8 mouse cellular contexts compared by ENCODE assay signal in genomic region chr7:45037720-45038361, GRCm38 (mm10). TPM values are rescaled to one million over a fixed set of nuclear protein-coding genes. Genes with fewer than 3 reads are reported as not detected.
DNase-seq lines count a peak whose midpoint lies in the region; ATAC-seq lines count a peak whose summit lies in the region.

No protein-coding gene starts in this region.

- no peaks in the 10 kb centered on the region for H3K4me1 ChIP-seq in neural tube, embryonic 15.5 days
- no peaks in the 10 kb centered on the region for H3K4me1 ChIP-seq in limb, embryonic 11.5 days (ENCODE audit: control insufficient read depth, insufficient read depth, low read length)
- no peaks in the 10 kb centered on the region for H3K4me1 ChIP-seq in neural tube, embryonic 11.5 days (ENCODE audit: control insufficient read depth, insufficient read depth, low read length)

- peak; percentile 78 to 82 for DNase-seq in cerebellum, postnatal 10 days
- DNase-seq in cerebellum, adult 9-10 months: no peak
- peak; percentile 52 for DNase-seq in neural tube, embryonic 10.5 days (ENCODE audit: extremely low spot score, low spot score)
- peak; percentile 36 for DNase-seq in embryo, embryonic 11 days
- peak; percentile 67 for DNase-seq in limb, embryonic 11.5 days (ENCODE audit: low spot score)
- DNase-seq in neural tube, embryonic 11.5 days (ENCODE audit: low spot score): peak; percentile 52
- no peak for DNase-seq in ovary, postnatal 14 days (ENCODE audit: low spot score)

- H3K36me3 ChIP-seq in neural tube, embryonic 15.5 days: peaks cover 96% of the 10 kb centered on the region
- H3K36me3 ChIP-seq in limb, embryonic 11.5 days (ENCODE audit: control insufficient read depth, insufficient read depth, low read length): peaks cover 67% of the 10 kb centered on the region
- H3K36me3 ChIP-seq in neural tube, embryonic 11.5 days (ENCODE audit: control insufficient read depth, insufficient read depth, low read length): peaks cover 51% of the 10 kb centered on the region

- H3K27ac ChIP-seq in neural tube, embryonic 15.5 days (replicated peaks): no peak overlapping the region
- H3K27ac ChIP-seq in limb, embryonic 11.5 days (replicated peaks; ENCODE audit: low read depth, low read length): no peak overlapping the region
- no peak overlapping the region for H3K27ac ChIP-seq in neural tube, embryonic 11.5 days (ENCODE audit: low read depth, low read length)

- WGBS in neural tube, embryonic 15.5 days: 76% methylated on average over 7 of the region's 7 CpGs
- 75% methylated on average over 7 of the region's 7 CpGs for WGBS in limb, embryonic 11.5 days
- 74% methylated on average over 7 of the region's 7 CpGs for WGBS in neural tube, embryonic 11.5 days

- ATAC-seq in neural tube, embryonic 15.5 days (ENCODE audit: low FRiP score): no peak
- ATAC-seq in limb, embryonic 11.5 days (ENCODE audit: insufficient number of reproducible peaks, low FRiP score, low TSS enrichment, low read depth): no peak
- no peak for ATAC-seq in neural tube, embryonic 11.5 days (ENCODE audit: insufficient read depth, low FRiP score, low TSS enrichment)

- H3K27me3 ChIP-seq in neural tube, embryonic 15.5 days (replicated peaks): no peaks in the 10 kb centered on the region
- no peaks in the 10 kb centered on the region for H3K27me3 ChIP-seq in limb, embryonic 11.5 days (ENCODE audit: control insufficient read depth, insufficient read depth, low read length)
- no peaks in the 10 kb centered on the region for H3K27me3 ChIP-seq in neural tube, embryonic 11.5 days (ENCODE audit: control insufficient read depth, insufficient read depth, low read length)

- H3K4me3 ChIP-seq in neural tube, embryonic 15.5 days (replicated peaks): no peak overlapping the region
- H3K4me3 ChIP-seq in limb, embryonic 11.5 days (ENCODE audit: low read depth, low read length): no peak overlapping the region
- H3K4me3 ChIP-seq in neural tube, embryonic 11.5 days (ENCODE audit: low read depth, low read length): no peak overlapping the region

- no peaks in the 10 kb centered on the region for H3K9me3 ChIP-seq in neural tube, embryonic 15.5 days (replicated peaks)
- H3K9me3 ChIP-seq in limb, embryonic 11.5 days (ENCODE audit: control insufficient read depth, low read length): no peaks in the 10 kb centered on the region
- H3K9me3 ChIP-seq in neural tube, embryonic 11.5 days (ENCODE audit: control insufficient read depth, low read length): no peaks in the 10 kb centered on the region

- H3K4me2 ChIP-seq in neural tube, embryonic 15.5 days: no peak overlapping the region
- no peak overlapping the region for H3K4me2 ChIP-seq in limb, embryonic 11.5 days (ENCODE audit: low read depth, severe bottlenecking)
- no peak overlapping the region for H3K4me2 ChIP-seq in neural tube, embryonic 11.5 days (ENCODE audit: low read depth)

- no peak overlapping the region for H3K9ac ChIP-seq in neural tube, embryonic 15.5 days (replicated peaks)
- no peak overlapping the region for H3K9ac ChIP-seq in limb, embryonic 11.5 days (ENCODE audit: low read length)
- H3K9ac ChIP-seq in neural tube, embryonic 11.5 days (ENCODE audit: low read length): no peak overlapping the region

RNA-seq across cellular contexts. Expression of gene Prr12, which starts 14.8 kb away (rescaled TPM):
- 11.4 and 12.3 TPM in 2 replicates for polyA plus RNA-seq in neural tube, embryonic 15.5 days (2015; fragmentation: Nextera tagmentation; extraction: Ambion mirVana)
- 18.5 and 20.0 TPM in 2 replicates for polyA plus RNA-seq in limb, embryonic 11.5 days (2014; fragmentation: Nextera tagmentation; extraction: Ambion mirVana)
- polyA plus RNA-seq in neural tube, embryonic 11.5 days (2014; fragmentation: Nextera tagmentation; extraction: Ambion mirVana): 12.9 and 13.2 TPM in 2 replicates

RNA-seq across cellular contexts. Expression of gene Rras, which starts 20.1 kb away (rescaled TPM):
- polyA plus RNA-seq in neural tube, embryonic 15.5 days (2015; fragmentation: Nextera tagmentation; extraction: Ambion mirVana): 14.2 and 24.2 TPM in 2 replicates
- 20.8 and 21.0 TPM in 2 replicates for polyA plus RNA-seq in limb, embryonic 11.5 days (2014; fragmentation: Nextera tagmentation; extraction: Ambion mirVana)
- 17.7 and 20.0 TPM in 2 replicates for polyA plus RNA-seq in neural tube, embryonic 11.5 days (2014; fragmentation: Nextera tagmentation; extraction: Ambion mirVana)

RNA-seq across cellular contexts. Expression of gene Scaf1, which starts 21.7 kb away (rescaled TPM):
- 43.3 and 46.1 TPM in 2 replicates for polyA plus RNA-seq in neural tube, embryonic 15.5 days (2015; fragmentation: Nextera tagmentation; extraction: Ambion mirVana)
- 52.0 and 60.3 TPM in 2 replicates for polyA plus RNA-seq in limb, embryonic 11.5 days (2014; fragmentation: Nextera tagmentation; extraction: Ambion mirVana)
- polyA plus RNA-seq in neural tube, embryonic 11.5 days (2014; fragmentation: Nextera tagmentation; extraction: Ambion mirVana): 54.7 and 57.6 TPM in 2 replicates

RNA-seq across cellular contexts. Expression of gene Nosip, which starts 24.4 kb away (rescaled TPM):
- 65.8 and 66.5 TPM in 2 replicates for polyA plus RNA-seq in neural tube, embryonic 15.5 days (2015; fragmentation: Nextera tagmentation; extraction: Ambion mirVana)
- 70.2 and 73.9 TPM in 2 replicates for polyA plus RNA-seq in limb, embryonic 11.5 days (2014; fragmentation: Nextera tagmentation; extraction: Ambion mirVana)
- 59.3 and 65.1 TPM in 2 replicates for polyA plus RNA-seq in neural tube, embryonic 11.5 days (2014; fragmentation: Nextera tagmentation; extraction: Ambion mirVana)

RNA-seq across cellular contexts. Expression of gene Prrg2, which starts 24.6 kb away (rescaled TPM):
- 16.5 and 18.1 TPM in 2 replicates for polyA plus RNA-seq in neural tube, embryonic 15.5 days (2015; fragmentation: Nextera tagmentation; extraction: Ambion mirVana)
- polyA plus RNA-seq in limb, embryonic 11.5 days (2014; fragmentation: Nextera tagmentation; extraction: Ambion mirVana): 22.1 and 24.6 TPM in 2 replicates
- polyA plus RNA-seq in neural tube, embryonic 11.5 days (2014; fragmentation: Nextera tagmentation; extraction: Ambion mirVana): 14.8 and 16.2 TPM in 2 replicates

Comparison
In these comparisons a context has a peak if more than half of its experiments do, and no peak if none do; other contexts are left out.
1. DNase-seq: peak in cerebellum, postnatal 10 days (2 of 2), neural tube, embryonic 10.5 days (single experiment), embryo, embryonic 11 days (single experiment), limb, embryonic 11.5 days (single experiment) and neural tube, embryonic 11.5 days (single experiment); none in cerebellum, adult 9-10 months (single experiment) and ovary, postnatal 14 days (single experiment).